Mouse (Mus musculus) layer of hippocampus, adult 9-10 months (tissue): ENCODE results near the gene Tmem8b.

Experiments used
- DNase-seq: peaks from one replicate; pipeline ENCODE4 v3.0.0; 2022; ENCODE audit warnings: low spot score

Gene Tmem8b

GRCm38 (mm10) chr4:43713652-43714219 is 45.0 kb downstream of the Tmem8b start:
- no peak for DNase-seq

GRCm38 (mm10) chr4:43720491-43721228 is 51.9 kb downstream of the Tmem8b start:
- DNase-seq = no peak

GRCm38 (mm10) chr4:43722191-43722590 is 53.4 kb downstream of the Tmem8b start:
- no peak for DNase-seq

- DNase-seq = no peak
Observed at GRCm38 (mm10) chr4:43724764-43725163, 56.0 kb downstream of the Tmem8b start.

GRCm38 (mm10) chr4:43726228-43726993 is 57.6 kb downstream of the Tmem8b start:
- DNase-seq = no peak

- DNase-seq = no peak
Observed at GRCm38 (mm10) chr4:43726995-43727394, 58.2 kb downstream of the Tmem8b start, which contains the start of gene Hrct1. Gene Hrct1, plus strand, starts transcription at chr4:43727188.

GRCm38 (mm10) chr4:43727718-43728575 is 59.2 kb downstream of the Tmem8b start:
- DNase-seq = no peak

GRCm38 (mm10) chr4:43728576-43728954 is 59.8 kb downstream of the Tmem8b start:
- no peak for DNase-seq

- no peak for DNase-seq
Observed at GRCm38 (mm10) chr4:43729126-43729525, 60.4 kb downstream of the Tmem8b start.

GRCm38 (mm10) chr4:43729794-43730550 is 61.2 kb downstream of the Tmem8b start, which contains the start of gene Spaar:
Gene Spaar, plus strand, starts transcription at chr4:43730034.
- no peak for DNase-seq

- DNase-seq = no peak
Observed at GRCm38 (mm10) chr4:43730750-43731297, 62.1 kb downstream of the Tmem8b start.

- DNase-seq = no peak
Observed at GRCm38 (mm10) chr4:43732171-43732570, 63.4 kb downstream of the Tmem8b start.

- DNase-seq = no peak
Observed at GRCm38 (mm10) chr4:43733186-43733585, 64.4 kb downstream of the Tmem8b start.

GRCm38 (mm10) chr4:43737144-43737543 is 68.4 kb downstream of the Tmem8b start:
- no peak for DNase-seq

- no peak for DNase-seq
Observed at GRCm38 (mm10) chr4:43738989-43739674, 70.4 kb downstream of the Tmem8b start.

- DNase-seq = no peak
Observed at GRCm38 (mm10) chr4:43741526-43741925, 72.8 kb downstream of the Tmem8b start.
